Mouse (Mus musculus) liver, embryonic 16.5 days (tissue): Measurements from ENCODE around the gene Rab11fip3. TPM values are rescaled to one million over a fixed set of nuclear protein-coding genes. Genes with fewer than 3 reads are reported as not detected.

Experiments used
- ATAC-seq: fragments of 200-750 bp; cut with Nextera tagmentation; 2 replicates; pipeline ENCODE4 v1.8.0; 2017; ENCODE audit warnings: low read depth, mild to moderate bottlenecking, moderate number of reproducible peaks, moderate library complexity
- H3K27ac ChIP-seq: fragments of 300-500 bp; sonication (generic); 2 replicates; pipeline ENCODE4 v1.5.1; 2014; ENCODE audit warnings: mild to moderate bottlenecking, low read length
- H3K27me3 ChIP-seq: fragments of 300-500 bp; sonication (generic); 2 replicates; pipeline ENCODE4 v1.6.1; 2014; ENCODE audit warnings: low read depth, low read length, mixed read lengths; ENCODE audit not compliant: control insufficient read depth, insufficient read depth
- H3K36me3 ChIP-seq: fragments of 300-500 bp; sonication (generic); 2 replicates; pipeline ENCODE4 v1.6.1; 2014; ENCODE audit warnings: mild to moderate bottlenecking; ENCODE audit not compliant: control insufficient read depth, insufficient read depth
- H3K4me1 ChIP-seq: fragments of 300-500 bp; sonication (generic); 2 replicates; pipeline ENCODE4 v1.6.1; 2014; ENCODE audit warnings: low read depth, low read length, mixed read lengths; ENCODE audit not compliant: control insufficient read depth
- H3K4me2 ChIP-seq: fragments of 300-500 bp; sonication (generic); 2 replicates; pipeline ENCODE4 v1.6.1; 2014; ENCODE audit warnings: low read depth, low read length, mixed read lengths
- H3K4me3 ChIP-seq: fragments of 300-500 bp; sonication (generic); 2 replicates; pipeline ENCODE4 v1.5.1; 2014; ENCODE audit warnings: low read depth, mild to moderate bottlenecking, low read length
- H3K9ac ChIP-seq: fragments of 300-500 bp; sonication (generic); 2 replicates; pipeline ENCODE4 v1.6.1; 2014; ENCODE audit warnings: low read depth, low read length
- H3K9me3 ChIP-seq: fragments of 300-500 bp; sonication (generic); replicated peaks from 2 replicates; pipeline ENCODE4 v1.6.1; 2016; ENCODE audit warnings: low read length; ENCODE audit not compliant: control insufficient read depth
- WGBS: fragments of 180-500 bp; shearing (Covaris S2); extraction: QIAGEN DNeasy Blood & Tissue Kit; methylation state at CpG from one replicate; pipeline ENCODE4 v1.1.7; 2014; ENCODE audit not compliant: insufficient replicate concordance; 5-methylcytosine and 5-hydroxymethylcytosine counted together
- polyA plus RNA-seq: library from polyadenylated mRNA; unstranded; fragments of >200 nt; fragmentation: Nextera tagmentation; extraction: Ambion mirVana; gene quantifications from 2 replicates; pipeline ENCODE4 v1.2.1, GENCODE M21; 2015

Rab11fip3 gene
- polyA plus RNA-seq, 1 experiment from 2014 or later: 1.7 TPM

GRCm38 (mm10) chr17:25979829-25980738 lies 89.3 kb downstream of the Rab11fip3 start:
- H3K27me3 ChIP-seq: no peaks in the 10 kb centered on the region
- no peak overlapping the region for H3K9ac ChIP-seq
- ATAC-seq: peak; percentile 59
- H3K4me3 ChIP-seq: no peak overlapping the region
- WGBS: 79% methylated on average over 5 of the region's 5 CpGs
- H3K9me3 ChIP-seq: no peaks in the 10 kb centered on the region
- no peak overlapping the region for H3K4me2 ChIP-seq
- no peak overlapping the region for H3K27ac ChIP-seq
- H3K4me1 ChIP-seq: peaks cover 21% of the 10 kb centered on the region
- H3K36me3 ChIP-seq: no peaks in the 10 kb centered on the region

DNA sequence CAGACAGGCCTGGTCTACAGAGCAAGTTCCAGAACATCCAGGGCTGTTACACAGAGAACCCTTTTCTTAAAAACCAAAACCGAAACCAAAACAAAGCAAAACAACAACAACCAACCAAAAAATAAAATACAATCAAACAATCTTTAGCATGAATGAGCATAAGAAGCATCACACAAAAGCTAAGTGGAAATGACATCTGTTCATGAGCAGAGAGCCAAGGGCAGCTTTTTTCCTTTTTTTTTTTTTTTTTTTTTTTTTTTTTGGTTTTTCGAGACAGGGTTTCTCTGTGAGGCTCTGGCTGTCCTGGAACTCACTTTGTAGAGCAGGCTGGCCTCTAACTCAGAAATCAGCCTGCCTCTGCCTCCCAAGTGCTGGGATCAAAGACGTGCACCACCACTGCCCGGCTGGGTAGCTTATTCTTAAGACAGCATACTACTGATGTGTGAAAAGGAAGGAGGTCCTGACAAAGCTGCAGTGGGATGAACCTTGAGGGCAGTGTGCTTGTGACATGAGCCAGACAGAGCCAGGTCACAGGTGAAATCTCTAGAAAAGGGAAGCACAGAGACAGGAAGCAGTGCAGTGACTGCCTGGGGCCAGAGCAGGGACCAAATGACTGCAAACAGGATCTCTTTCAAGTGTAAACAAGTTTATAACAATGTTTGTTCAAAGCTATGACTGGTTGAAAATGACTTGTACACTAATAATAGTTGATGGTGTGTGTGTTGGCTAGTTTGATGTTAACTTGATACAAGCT lies 98.2 kb downstream of the Rab11fip3 start:
- 64% methylated on average over 4 of the region's 4 CpGs for WGBS

GRCm38 (mm10) chr17:25970448-25970847 lies 98.9 kb downstream of the Rab11fip3 start:
- peaks cover 27% of the 10 kb centered on the region for H3K4me1 ChIP-seq
- 83% methylated on average over 9 of the region's 9 CpGs for WGBS
- H3K9ac ChIP-seq: no peak overlapping the region
- no peaks in the 10 kb centered on the region for H3K36me3 ChIP-seq
- ATAC-seq: no peak
- H3K27ac ChIP-seq: peak overlapping the region; percentile 64
- H3K9me3 ChIP-seq: no peaks in the 10 kb centered on the region
- H3K4me3 ChIP-seq: no peak overlapping the region
- H3K4me2 ChIP-seq: no peak overlapping the region
- no peaks in the 10 kb centered on the region for H3K27me3 ChIP-seq

More for the DNA sequence above, 98.2 kb downstream of the Rab11fip3 start:
- no peak overlapping the region for H3K4me2 ChIP-seq
- H3K9me3 ChIP-seq: no peaks in the 10 kb centered on the region
- H3K27ac ChIP-seq: peak overlapping the region; percentile 64
- ATAC-seq: no peak
- no peaks in the 10 kb centered on the region for H3K36me3 ChIP-seq
- H3K4me1 ChIP-seq: peaks cover 27% of the 10 kb centered on the region
- H3K27me3 ChIP-seq: no peaks in the 10 kb centered on the region
- no peak overlapping the region for H3K9ac ChIP-seq
- H3K4me3 ChIP-seq: no peak overlapping the region

- Histone ChIP-seq H3K4me1 (peaks cover 43% of the 10 kb centered on the region), H3K27me3 (no peaks in the 10 kb centered on the region), H3K36me3 (peaks cover 5% of the 10 kb centered on the region; the same call in 1 of the 2 replicates), H3K9ac (peak overlapping the region; percentile 30; the same call in 1 of the 2 replicates), H3K4me2 (0 out of 2 replicates have a peak overlapping the region, but pooled peaks have one; percentile 7), H3K27ac (peak overlapping the region; percentile 65), H3K4me3 (no peak overlapping the region), H3K9me3 (no peaks in the 10 kb centered on the region)
- peak; percentile 80 for ATAC-seq
- 17% methylated on average over 1 of the region's 1 CpGs for WGBS
These were observed 101.2 kb downstream of the Rab11fip3 start for GRCm38 (mm10) chr17:25968176-25968575.

- peak overlapping the region; percentile 65 for H3K27ac ChIP-seq
- H3K4me3 ChIP-seq: no peak overlapping the region
- no peak overlapping the region for H3K4me2 ChIP-seq
- no peak overlapping the region for H3K9ac ChIP-seq
- peaks cover 48% of the 10 kb centered on the region for H3K4me1 ChIP-seq
- peaks cover 5% of the 10 kb centered on the region; the same call in 1 of the 2 replicates for H3K36me3 ChIP-seq
- 0 out of 2 replicates have a peak, but pooled peaks have one; percentile 22 for ATAC-seq
- WGBS: 45% methylated on average over 3 of the region's 3 CpGs
- H3K27me3 ChIP-seq: no peaks in the 10 kb centered on the region
- H3K9me3 ChIP-seq: no peaks in the 10 kb centered on the region
These were observed 101.7 kb downstream of the Rab11fip3 start for GRCm38 (mm10) chr17:25967652-25968051.

GRCm38 (mm10) chr17:25964271-25964670 lies 105.1 kb downstream of the Rab11fip3 start:
- Histone ChIP-seq H3K4me3 (no peak overlapping the region), H3K9ac (no peak overlapping the region), H3K9me3 (no peaks in the 10 kb centered on the region), H3K4me1 (peaks cover 68% of the 10 kb centered on the region), H3K4me2 (no peak overlapping the region), H3K36me3 (peaks cover 5% of the 10 kb centered on the region; the same call in 1 of the 2 replicates), H3K27me3 (no peaks in the 10 kb centered on the region), H3K27ac (peak overlapping the region; percentile 13)
- no peak for ATAC-seq
- 79% methylated on average over 7 of the region's 7 CpGs for whole genome bisulfite sequencing

DNA sequence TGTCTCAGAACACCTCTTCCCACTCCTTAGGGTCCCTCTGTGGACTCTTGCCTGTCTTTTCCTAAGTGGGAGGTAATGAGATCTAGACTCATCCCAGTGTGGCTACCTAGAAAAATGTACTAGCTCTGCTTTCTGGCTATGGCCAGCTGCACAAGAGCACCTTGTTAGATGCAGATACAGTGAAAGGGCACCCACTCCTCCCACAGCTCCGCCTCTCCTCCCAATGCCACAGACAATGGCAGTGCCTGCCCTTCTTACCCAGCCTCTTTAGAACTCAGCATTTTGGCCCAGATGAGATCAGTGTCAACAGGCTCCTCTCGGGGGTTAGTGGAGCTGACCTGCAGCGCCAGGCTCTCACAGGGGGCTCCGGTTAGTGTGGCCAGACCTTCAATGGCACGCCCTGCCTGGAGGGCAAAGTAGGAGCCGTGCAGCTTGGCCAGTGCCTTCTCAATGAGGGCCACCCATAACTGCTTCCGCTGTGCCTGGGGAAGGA lies 106.9 kb downstream of the Rab11fip3 start:
- Histone ChIP-seq H3K36me3 (peaks cover 5% of the 10 kb centered on the region; the same call in 1 of the 2 replicates), H3K27ac (peak overlapping the region; percentile 96), H3K4me3 (peak overlapping the region; percentile 64), H3K27me3 (no peaks in the 10 kb centered on the region), H3K9me3 (no peaks in the 10 kb centered on the region), H3K4me2 (peak overlapping the region; percentile 77), H3K9ac (peak overlapping the region; percentile 78), H3K4me1 (peaks cover 52% of the 10 kb centered on the region)
- 79% methylated on average over 7 of the region's 7 CpGs for WGBS
- no peak for ATAC-seq

DNA sequence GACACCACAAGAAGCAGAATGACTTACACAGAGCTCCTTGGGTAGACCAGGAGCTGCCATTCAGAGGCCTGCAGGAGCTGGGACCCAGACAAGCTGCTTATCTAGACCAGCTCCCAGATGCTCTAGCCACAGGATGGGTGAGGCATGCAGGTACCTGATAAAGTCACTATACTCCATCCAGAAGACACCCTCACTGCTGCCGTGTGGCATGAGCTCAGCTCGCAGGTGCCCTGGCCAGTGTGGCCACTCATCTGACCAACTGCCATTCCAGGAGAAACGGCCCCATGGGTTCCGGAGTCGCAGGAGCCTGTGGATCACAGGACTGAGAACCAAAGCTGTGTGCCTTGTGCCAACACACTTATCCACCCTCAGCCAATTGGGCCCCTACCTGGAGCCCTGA lies 107.8 kb downstream of the Rab11fip3 start:
- Histone ChIP-seq H3K4me1 (peaks cover 48% of the 10 kb centered on the region), H3K9ac (peak overlapping the region; percentile 78), H3K27me3 (no peaks in the 10 kb centered on the region), H3K4me2 (peak overlapping the region; percentile 77), H3K27ac (peak overlapping the region; percentile 96), H3K9me3 (no peaks in the 10 kb centered on the region), H3K36me3 (peaks cover 5% of the 10 kb centered on the region; the same call in 1 of the 2 replicates), H3K4me3 (peak overlapping the region; percentile 64)
- peak; percentile 99 for ATAC-seq
- WGBS: 40% methylated on average over 5 of the region's 5 CpGs
